Mouse (Mus musculus) c-Kit-positive CD71-negative TER-119-negative erythroid progenitor cells, embryonic 14.5 days (primary cell): ENCODE results near the gene A530032D15Rik.
"Not testable (repeated sequence)": the region's sequence is repeated elsewhere in the genome, so short reads cannot be mapped to it uniquely, and the experiment has no call there.

Experiments used
- DNase-seq: peaks from one replicate; pipeline ENCODE4 v3.0.0-alpha.2; 2013; ENCODE audit warnings: low read depth

The A530032D15Rik gene

DNA sequence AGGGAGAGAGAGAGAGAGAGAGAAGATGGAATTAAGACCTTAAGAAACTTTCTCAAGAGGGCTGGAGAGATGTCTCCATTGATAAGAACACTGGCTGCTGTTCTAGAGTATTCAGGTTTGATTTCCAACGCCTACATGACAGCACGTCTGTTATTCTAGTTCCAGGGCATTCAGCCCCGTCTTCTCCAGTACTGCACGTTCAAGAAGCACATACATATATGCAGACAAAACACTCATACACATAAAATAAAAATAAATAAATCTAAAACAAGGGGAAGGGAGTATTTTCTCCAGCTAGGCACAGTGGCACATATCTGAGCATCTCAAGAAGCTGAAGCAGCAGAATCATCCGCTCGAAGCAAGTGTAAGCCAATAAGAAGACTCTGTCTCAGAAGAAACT, 73.9 kb downstream of the A530032D15Rik start:
- DNase-seq: not testable (repeated sequence)

DNA sequence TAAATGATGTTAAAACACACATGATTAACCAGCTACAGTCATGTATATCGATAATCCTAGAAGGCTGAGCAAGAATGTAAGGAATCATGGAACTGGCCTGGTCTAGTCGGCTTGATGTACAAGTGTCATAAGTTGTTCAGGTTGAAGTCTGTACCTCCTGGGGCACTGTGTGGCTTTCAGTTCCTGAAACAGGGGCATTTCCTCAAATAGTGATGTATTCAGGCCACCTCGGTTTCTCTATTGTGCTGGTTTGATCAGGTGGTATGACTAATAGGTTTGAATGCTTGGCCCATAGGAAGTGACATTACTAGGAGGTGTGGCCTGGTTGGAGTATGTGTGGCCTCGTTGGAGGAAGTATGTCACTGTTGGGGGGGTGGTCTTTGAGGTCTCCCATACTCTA, 75.3 kb downstream of the A530032D15Rik start:
- not testable (repeated sequence) for DNase-seq

DNA sequence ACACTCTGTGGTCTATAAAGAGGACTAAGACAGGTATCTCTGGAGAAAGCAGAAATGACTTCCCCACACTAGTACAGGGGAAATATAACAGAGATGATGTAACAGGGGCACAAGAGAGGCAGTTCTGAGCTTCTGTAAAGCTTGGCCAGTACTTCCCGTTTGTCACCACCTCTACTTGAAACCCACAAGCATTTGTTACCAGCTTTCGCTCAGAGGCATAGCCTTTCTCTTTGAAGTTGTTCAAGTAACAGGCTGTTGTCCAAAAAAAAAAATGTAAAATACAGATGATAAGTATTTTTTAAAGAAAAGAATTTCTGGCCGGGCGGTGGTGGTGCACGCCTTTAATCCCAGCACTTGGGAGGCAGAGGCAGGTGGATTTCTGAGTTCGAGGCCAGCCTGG, 76.0 kb downstream of the A530032D15Rik start:
- not testable (repeated sequence) for DNase-seq
